Mouse (Mus musculus) midbrain, embryonic 10.5 days (tissue): ENCODE results near the gene Tuba1a. TPM values are rescaled to one million over a fixed set of nuclear protein-coding genes. Genes with fewer than 3 reads are reported as not detected.

Experiments
- DNase-seq: peaks from one replicate; pipeline ENCODE4 v3.0.0-alpha.2; 2017; ENCODE audit warnings: low spot score
- H3K27ac ChIP-seq: fragments of 300-500 bp; sonication (generic); replicated peaks from 2 replicates; pipeline ENCODE4 v1.5.1; 2016; ENCODE audit warnings: mild to moderate bottlenecking
- H3K27me3 ChIP-seq: fragments of 300-500 bp; sonication (generic); 2 replicates; pipeline ENCODE4 v1.6.1; 2016; ENCODE audit warnings: low read depth, mild to moderate bottlenecking; ENCODE audit not compliant: poor library complexity, severe bottlenecking
- H3K36me3 ChIP-seq: fragments of 300-500 bp; sonication (generic); 2 replicates; pipeline ENCODE4 v1.6.1; 2016; ENCODE audit warnings: mild to moderate bottlenecking, moderate library complexity
- H3K4me1 ChIP-seq: fragments of 300-500 bp; sonication (generic); 2 replicates; pipeline ENCODE4 v1.6.1; 2016
- H3K4me3 ChIP-seq: fragments of 300-500 bp; sonication (generic); 2 replicates; pipeline ENCODE4 v1.5.1; 2016; ENCODE audit warnings: mild to moderate bottlenecking, moderate library complexity
- H3K9me3 ChIP-seq: fragments of 300-500 bp; sonication (generic); replicated peaks from 2 replicates; pipeline ENCODE4 v1.6.1; 2016; ENCODE audit warnings: mild to moderate bottlenecking
- WGBS: fragments of 180-500 bp; shearing (Covaris S2); methylation state at CpG from one replicate; pipeline ENCODE4 v1.1.7; 2016; 5-methylcytosine and 5-hydroxymethylcytosine counted together
- polyA plus RNA-seq: library from polyadenylated mRNA; unstranded; fragments of >200 nt; fragmentation: Nextera tagmentation; extraction: Ambion mirVana; gene quantifications from 2 replicates; pipeline ENCODE4 v1.2.1, GENCODE M21; 2016

Tuba1a gene
- polyA plus RNA-seq, 1 experiment from 2014 or later = 4,467 TPM

DNA sequence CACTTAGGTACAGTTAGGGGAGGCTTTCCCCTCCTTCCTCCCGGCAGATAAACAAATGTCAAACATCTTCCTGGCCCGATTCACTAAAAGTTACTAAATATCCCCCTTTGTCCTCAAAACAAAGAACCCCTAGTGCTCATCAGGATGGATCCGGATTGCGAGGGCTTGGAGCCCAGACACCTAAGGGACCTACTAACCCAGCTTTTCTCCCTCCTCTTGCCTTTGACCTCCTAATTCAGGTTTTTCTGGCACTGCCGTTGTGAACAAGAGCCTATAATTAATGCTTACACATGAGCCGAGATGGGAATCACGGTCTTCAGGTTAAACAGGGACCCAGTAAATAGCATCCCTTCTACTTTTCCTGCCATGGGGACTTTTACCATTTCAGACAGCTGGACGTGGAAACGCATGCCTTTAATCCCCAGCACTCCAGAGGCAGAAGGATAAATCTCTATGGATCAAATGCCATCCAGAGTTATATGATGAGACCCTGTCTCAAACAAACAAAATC lies 38.1 kb upstream of the Tuba1a start:
- no peaks in the 10 kb centered on the region for H3K27me3 ChIP-seq
- H3K36me3 ChIP-seq = peaks cover 14% of the 10 kb centered on the region
- DNase-seq = no peak
- H3K4me1 ChIP-seq = peaks cover 78% of the 10 kb centered on the region
- peak overlapping the region; percentile 49 for H3K4me3 ChIP-seq
- no peaks in the 10 kb centered on the region for H3K9me3 ChIP-seq
- peak overlapping the region; percentile 95 for H3K27ac ChIP-seq
- whole genome bisulfite sequencing = 8% methylated on average over 9 of the region's 9 CpGs

DNA sequence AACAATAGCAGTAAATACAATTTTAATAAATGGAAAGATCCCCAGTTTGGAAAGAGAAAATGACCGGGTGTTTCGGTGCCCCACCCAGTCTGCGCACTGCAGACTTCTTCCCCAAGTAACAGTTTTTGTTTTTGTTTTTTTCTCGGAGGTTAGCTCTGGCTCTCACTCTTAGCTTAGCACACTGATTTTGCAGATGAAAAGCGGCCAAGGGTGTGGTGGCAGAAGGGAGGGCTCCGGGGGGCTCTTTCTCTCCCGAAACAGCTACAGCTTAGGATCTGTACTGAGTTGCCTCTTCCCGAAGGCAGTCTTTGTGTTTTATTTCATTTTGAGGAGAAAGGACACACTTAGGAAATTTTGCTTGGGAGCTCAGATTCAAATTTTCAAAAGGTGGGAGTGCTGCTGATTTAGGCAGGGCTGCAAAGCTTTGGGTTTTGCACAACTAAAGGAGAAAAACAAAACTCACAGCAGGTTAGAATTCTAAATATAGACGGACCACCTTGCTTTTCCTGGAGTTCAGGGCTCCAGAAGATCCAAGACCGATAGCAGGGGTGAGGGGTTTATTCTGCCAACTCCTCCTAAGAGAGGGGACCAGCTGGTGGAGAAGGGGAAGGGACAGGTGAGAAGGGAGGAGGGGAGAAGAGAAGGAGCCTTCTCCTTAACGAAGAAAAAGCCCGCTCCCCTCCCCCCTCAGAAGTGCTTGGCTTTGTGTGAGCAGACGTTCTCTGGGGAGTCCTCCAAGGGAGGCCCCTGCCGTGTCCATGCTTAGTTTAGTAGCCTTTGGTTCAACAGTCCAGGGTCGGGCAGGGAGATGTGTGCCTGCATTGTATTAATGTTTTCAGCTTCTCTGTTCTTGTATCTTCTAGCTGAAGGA lies 37.4 kb upstream of the Tuba1a start:
- H3K4me3 ChIP-seq = peak overlapping the region; percentile 49
- H3K36me3 ChIP-seq = peaks cover 14% of the 10 kb centered on the region
- H3K9me3 ChIP-seq = no peaks in the 10 kb centered on the region
- peaks cover 85% of the 10 kb centered on the region for H3K4me1 ChIP-seq
- no peaks in the 10 kb centered on the region for H3K27me3 ChIP-seq
- 8% methylated on average over 15 of the region's 15 CpGs for WGBS
- DNase-seq = peak; percentile 62
- H3K27ac ChIP-seq = peak overlapping the region; percentile 95

DNA sequence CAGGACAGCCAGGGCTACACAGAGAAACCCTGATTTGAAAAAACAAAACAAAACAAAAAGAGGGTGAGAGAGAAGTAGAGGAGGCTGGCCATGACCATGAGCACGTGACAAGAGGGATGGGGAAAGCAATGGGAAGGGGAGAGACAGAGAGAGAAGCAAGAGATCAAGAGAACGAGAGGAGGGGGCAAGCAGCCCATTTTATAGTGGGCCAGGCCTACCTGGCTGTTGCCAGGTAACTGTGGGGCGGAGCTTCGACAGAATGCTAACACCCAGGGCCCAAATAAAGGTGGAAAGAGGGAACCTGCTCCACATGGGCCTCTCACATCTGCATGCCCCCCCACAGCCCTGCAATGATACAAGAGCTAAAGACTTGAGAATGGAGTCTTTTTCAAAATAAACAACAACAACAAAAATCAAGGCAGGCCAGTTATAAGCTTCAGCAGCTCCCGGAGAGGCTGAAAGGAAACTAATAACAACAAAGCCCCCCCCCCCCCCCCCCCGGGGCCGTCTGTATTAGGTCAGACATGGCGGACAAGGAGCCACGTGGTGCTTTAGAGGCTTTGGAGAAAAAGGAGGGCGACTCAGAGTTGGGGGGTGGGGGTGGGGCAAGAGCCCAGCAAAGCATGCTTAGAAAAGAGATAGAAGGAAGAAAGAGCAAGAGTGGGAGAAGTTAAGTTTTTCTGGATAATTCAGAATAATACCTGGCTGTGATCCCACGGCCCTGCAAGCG lies 36.4 kb upstream of the Tuba1a start:
- DNase-seq = peak; percentile 45
- WGBS = 25% methylated on average over 12 of the region's 12 CpGs
- Histone ChIP-seq H3K27me3 (no peaks in the 10 kb centered on the region), H3K4me1 (peaks cover 95% of the 10 kb centered on the region), H3K36me3 (peaks cover 14% of the 10 kb centered on the region), H3K4me3 (peak overlapping the region; percentile 49), H3K27ac (peak overlapping the region; percentile 95), H3K9me3 (no peaks in the 10 kb centered on the region)

DNA sequence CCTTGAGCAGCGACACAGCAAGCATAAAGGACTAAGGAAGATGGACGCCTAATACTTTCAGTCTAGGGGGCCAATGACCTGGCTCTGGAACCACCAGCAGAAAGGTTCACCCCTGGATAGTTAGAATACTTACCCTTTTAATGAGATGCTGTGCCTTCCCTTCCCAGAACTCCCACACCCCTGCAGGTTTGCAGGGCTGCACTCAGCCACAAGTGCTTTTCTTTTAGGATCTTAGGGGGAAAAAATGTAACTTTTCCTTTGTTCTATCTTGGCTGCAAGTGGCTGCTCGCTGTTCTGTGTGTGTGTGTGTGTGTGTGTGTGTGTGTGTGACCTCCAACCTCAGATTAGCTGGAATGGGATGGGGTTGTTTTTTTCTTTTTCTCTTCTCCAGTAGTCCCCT lies 35.3 kb upstream of the Tuba1a start:
- DNase-seq = no peak
- WGBS = 63% methylated on average over 3 of the region's 3 CpGs
- H3K4me3 ChIP-seq = peak overlapping the region; percentile 63; the same call in 1 of the 2 replicates
- H3K36me3 ChIP-seq = peaks cover 14% of the 10 kb centered on the region
- no peaks in the 10 kb centered on the region for H3K9me3 ChIP-seq
- H3K27ac ChIP-seq = peak overlapping the region; percentile 95
- H3K27me3 ChIP-seq = no peaks in the 10 kb centered on the region
- peaks cover 99% of the 10 kb centered on the region for H3K4me1 ChIP-seq

DNA sequence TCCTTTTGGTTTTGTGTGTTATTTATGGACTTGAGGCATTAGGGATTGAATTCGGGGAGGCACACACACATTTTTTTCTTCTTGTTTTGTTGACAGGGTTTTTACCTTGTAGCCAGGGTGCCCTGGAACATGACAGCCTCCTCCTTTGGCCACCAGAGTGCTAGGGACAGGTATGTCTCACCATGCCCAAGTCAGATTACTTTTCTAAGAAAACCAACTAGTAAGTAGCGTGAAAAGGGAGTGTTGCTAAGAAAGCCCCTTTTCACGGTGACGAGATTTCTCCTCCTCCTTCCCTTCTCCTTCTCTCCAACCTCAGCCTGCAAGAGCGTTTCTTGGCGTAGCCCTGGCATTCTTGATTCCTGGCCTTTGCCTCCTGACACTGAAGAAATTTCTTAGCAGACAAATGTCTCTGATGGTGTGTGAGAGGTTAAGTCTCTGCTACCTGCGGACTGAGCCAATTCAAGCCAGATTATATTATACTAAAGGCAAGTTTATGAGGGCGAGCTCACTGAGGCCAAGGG lies 34.2 kb upstream of the Tuba1a start:
- peaks cover 99% of the 10 kb centered on the region for H3K4me1 ChIP-seq

DNA sequence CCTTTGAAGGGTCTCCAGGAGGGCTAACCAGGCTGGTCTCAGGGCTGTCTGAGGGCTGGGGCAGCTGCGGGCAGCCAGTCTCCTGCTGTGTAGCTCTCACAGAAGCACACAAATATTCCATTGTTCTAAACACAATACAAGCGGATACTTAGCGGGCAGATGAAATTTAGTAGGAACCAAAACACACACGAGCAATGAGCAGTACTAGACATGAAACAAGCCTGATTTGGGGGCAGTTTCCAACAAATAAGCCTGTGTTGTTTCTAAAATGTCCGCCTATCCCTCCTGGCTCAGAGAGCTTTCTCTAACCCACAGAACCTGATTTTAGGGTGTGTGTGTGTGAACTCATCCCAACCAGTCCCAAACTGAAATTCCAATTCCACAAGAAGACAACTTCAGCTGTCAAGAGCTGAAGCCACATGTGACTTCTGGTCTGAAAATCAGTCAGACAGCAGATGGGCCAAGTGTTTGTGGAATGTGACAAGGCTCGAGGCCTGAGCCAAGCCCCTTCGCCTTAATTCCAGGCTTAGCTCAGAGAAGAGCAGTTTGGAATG lies 33.7 kb upstream of the Tuba1a start:
- Histone ChIP-seq H3K9me3 (no peaks in the 10 kb centered on the region), H3K36me3 (peaks cover 14% of the 10 kb centered on the region), H3K4me1 (peaks cover 99% of the 10 kb centered on the region), H3K27me3 (no peaks in the 10 kb centered on the region), H3K27ac (peak overlapping the region; percentile 95), H3K4me3 (peak overlapping the region; percentile 63)
- 7% methylated on average over 7 of the region's 7 CpGs for whole genome bisulfite sequencing
- peak; percentile 67 for DNase-seq

More for the DNA sequence above, 34.2 kb upstream of the Tuba1a start:
- Histone ChIP-seq H3K36me3 (peaks cover 14% of the 10 kb centered on the region), H3K4me3 (peak overlapping the region; percentile 63), H3K9me3 (no peaks in the 10 kb centered on the region), H3K27ac (peak overlapping the region; percentile 95), H3K27me3 (no peaks in the 10 kb centered on the region)
- no peak for DNase-seq
- WGBS = 26% methylated on average over 8 of the region's 8 CpGs

DNA sequence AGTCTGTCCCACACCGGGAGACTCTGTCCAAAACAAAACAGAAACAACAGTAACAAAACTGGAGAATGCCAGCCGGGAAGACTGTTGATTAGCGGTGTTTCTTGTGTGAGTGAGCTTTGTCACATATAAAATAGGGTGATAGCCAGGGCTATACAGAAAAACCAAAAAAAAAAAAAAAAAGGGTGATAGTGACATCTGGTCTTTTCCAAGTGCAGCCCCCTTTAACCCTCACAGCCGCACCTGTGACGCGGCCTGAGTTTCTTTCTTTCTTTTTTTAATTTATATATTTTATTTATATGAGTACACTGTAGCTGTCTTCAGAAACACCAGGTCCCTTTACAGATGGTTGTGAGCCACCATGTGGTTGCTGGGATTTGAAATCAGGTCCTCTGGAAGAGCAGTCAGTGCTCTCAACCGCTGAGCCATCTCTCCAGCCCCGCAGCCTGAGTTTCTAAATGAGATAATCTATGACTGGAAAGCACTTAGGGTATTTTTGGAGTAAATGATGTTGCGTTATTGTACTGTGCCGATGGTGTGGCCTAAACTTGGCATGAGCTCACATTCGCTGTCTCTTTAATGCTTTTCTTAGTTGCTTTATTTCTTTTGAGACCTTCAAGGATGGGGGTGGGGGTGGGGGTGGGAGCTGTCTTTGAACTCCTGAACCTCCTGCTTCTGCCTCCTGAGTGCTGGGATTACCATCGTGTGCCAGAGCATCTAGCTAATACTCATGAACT lies 32.6 kb upstream of the Tuba1a start:
- Histone ChIP-seq H3K27me3 (no peaks in the 10 kb centered on the region; the same call in 1 of the 2 replicates), H3K4me3 (peak overlapping the region; percentile 63), H3K4me1 (peaks cover 99% of the 10 kb centered on the region), H3K36me3 (peaks cover 14% of the 10 kb centered on the region), H3K9me3 (no peaks in the 10 kb centered on the region), H3K27ac (peak overlapping the region; percentile 95)
- WGBS = 19% methylated on average over 12 of the region's 12 CpGs
- peak; percentile 54 for DNase-seq

DNA sequence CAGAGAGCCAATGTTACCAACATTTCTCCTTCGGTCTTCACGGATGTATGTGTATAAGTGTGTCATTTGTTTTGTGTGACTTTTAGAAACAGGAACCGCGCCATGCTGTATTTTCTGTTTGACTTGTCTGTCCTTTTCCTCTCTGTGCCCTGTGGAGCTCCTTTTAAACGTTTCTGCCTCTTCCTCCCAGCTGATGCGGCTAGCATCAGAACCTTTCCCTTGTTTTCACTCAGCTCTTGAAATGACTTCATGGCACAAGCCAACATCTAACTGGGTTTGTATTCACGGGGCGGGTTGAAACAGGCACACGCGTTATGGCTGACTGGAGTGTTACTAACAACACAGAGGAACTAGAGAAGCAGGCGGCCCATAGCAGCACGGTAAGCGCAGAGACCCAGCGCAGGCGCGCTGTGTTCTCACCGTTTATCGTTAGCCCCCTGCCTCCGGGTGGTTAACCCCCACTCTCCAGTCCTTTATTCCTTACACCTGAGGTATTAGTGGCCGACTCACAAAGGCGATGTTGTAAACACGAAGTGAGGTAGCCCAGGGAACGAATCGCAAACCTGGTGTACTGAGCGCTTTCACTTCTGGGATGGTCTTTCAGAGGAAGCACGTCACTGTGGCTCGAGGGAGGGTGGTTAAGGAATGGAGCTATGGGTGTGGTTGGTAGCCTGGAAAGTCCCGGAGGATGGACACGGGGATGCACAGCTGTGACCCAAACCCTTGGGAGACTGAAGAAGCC lies 31.9 kb upstream of the Tuba1a start:
- DNase-seq = peak; percentile 72
- H3K27ac ChIP-seq = peak overlapping the region; percentile 95
- 4% methylated on average over 29 of the region's 29 CpGs for WGBS
- no peaks in the 10 kb centered on the region; the same call in 1 of the 2 replicates for H3K27me3 ChIP-seq
- peaks cover 96% of the 10 kb centered on the region for H3K4me1 ChIP-seq
- no peaks in the 10 kb centered on the region for H3K9me3 ChIP-seq
- peak overlapping the region; percentile 63 for H3K4me3 ChIP-seq
- H3K36me3 ChIP-seq = peaks cover 14% of the 10 kb centered on the region

DNA sequence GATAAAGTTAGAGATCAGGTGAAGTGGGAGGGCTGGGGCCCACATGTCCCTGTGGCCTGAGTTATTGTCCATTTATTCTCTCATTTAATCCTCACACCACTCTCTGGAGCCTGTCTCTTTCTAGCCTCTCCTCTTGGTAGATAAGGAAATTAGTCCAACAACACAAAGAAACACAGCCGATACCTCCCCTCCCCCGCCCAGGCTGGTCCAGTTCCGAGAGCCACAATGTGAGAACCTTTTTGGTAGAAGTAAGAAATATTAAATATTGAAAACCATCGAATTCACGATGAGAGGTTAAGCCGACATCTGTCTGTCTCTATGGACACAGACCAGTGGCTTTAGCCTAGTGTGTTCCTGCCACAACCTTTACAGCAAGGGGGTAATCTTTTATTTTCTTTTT lies 31.2 kb upstream of the Tuba1a start:
- H3K27ac ChIP-seq = peak overlapping the region; percentile 95
- H3K4me3 ChIP-seq = peak overlapping the region; percentile 63
- no peaks in the 10 kb centered on the region for H3K9me3 ChIP-seq
- H3K27me3 ChIP-seq = no peaks in the 10 kb centered on the region; the same call in 1 of the 2 replicates
- WGBS = 28% methylated on average over 6 of the region's 6 CpGs
- peaks cover 96% of the 10 kb centered on the region for H3K4me1 ChIP-seq
- H3K36me3 ChIP-seq = peaks cover 12% of the 10 kb centered on the region
- peak; percentile 54 for DNase-seq

DNA sequence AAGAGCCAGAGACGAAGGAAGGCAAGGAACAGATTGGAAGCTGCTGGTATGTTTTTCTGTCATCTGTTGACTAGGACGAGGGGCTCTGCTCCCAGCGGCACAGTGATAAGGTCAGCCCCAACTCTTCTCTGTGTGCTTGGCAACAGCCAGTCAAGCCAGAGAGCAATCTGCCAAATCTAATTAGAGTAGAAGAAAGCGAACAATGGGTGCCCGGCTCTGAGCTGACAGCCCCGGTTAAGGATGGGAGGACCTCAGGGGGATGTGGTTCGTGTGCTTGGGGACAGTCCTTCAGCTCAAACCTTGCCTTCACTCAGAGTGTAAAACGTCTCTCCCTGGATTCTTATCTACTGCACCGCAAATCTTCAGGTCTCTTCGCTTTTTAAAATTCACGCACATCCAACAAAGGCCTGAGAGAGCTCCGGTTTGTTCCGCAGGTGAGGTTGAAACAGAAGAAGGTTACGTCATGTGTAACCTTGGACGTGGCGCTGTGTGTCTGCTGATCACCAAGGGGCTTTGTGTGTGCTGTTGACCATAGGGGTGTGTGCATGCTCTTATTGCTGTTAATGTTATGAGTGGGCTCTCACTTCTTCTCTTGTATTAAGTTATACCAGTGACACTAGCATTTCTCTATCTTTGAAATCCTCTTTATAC lies 30.1 kb upstream of the Tuba1a start:
- H3K27me3 ChIP-seq = no peaks in the 10 kb centered on the region; the same call in 1 of the 2 replicates
- 19% methylated on average over 16 of the region's 16 CpGs for WGBS
- no peaks in the 10 kb centered on the region for H3K9me3 ChIP-seq
- H3K36me3 ChIP-seq = peaks cover 2% of the 10 kb centered on the region; the same call in 1 of the 2 replicates
- H3K4me3 ChIP-seq = peak overlapping the region; percentile 63
- peak overlapping the region; percentile 95 for H3K27ac ChIP-seq
- peaks cover 94% of the 10 kb centered on the region for H3K4me1 ChIP-seq
- peak; percentile 85 for DNase-seq

DNA sequence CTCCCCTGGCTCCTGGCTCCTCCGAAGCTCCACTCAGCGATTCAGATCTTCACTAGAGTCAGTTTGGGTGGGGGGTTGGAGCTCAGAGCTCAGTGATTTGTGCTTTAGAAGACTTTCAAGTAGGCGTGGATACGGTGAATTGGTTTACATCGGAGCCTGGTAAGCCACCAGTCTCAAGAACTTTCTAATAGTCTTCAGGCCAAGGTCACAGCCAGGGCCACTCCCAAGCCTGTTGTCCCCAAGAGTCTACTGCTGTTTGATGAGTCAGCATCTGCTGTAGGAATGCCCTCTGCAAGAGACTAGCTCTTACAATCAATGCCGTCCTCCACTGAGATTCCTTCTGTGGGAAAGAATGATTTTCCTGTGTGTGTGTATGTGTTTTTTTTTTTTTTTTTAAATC lies 28.6 kb upstream of the Tuba1a start:
- H3K27me3 ChIP-seq = peaks cover 10% of the 10 kb centered on the region; the same call in 1 of the 2 replicates
- peak overlapping the region; percentile 95 for H3K27ac ChIP-seq
- H3K4me3 ChIP-seq = no peak overlapping the region
- DNase-seq = no peak
- peaks cover 94% of the 10 kb centered on the region for H3K4me1 ChIP-seq
- 73% methylated on average over 6 of the region's 6 CpGs for WGBS
- H3K36me3 ChIP-seq = no peaks in the 10 kb centered on the region
- H3K9me3 ChIP-seq = no peaks in the 10 kb centered on the region
